Mouse (Mus musculus) CH12.LX (cell line): ENCODE measurements at regions not wholly inside any gene's neighbourhood (a gene's known extent, or its start where the extent isn't known, plus 50 kb on each side); places are given as distances from the start of the nearest gene placed in this dataset.

Experiments used
- DNase-seq: peaks from one replicate; pipeline ENCODE4 v3.0.0-alpha.2; 2013; ENCODE audit errors: extremely low read depth
- H3K27ac ChIP-seq: 2 replicates; pipeline ENCODE4 v1.5.1; 2012; ENCODE audit warnings: low read depth, mild to moderate bottlenecking, control low read depth, moderate library complexity; ENCODE audit not compliant: insufficient read depth
- H3K27me3 ChIP-seq: replicated peaks from 2 replicates; pipeline ENCODE3; 2012; ENCODE audit warnings: inconsistent platforms
- H3K36me3 ChIP-seq, 2 experiments: replicated peaks in 1 of 2; 2 replicates each; pipeline versions ENCODE3 to v1.6.1; 2012; ENCODE audit warnings: inconsistent platforms in 1 of 2, low read length in 1 of 2, mild to moderate bottlenecking in 1 of 2, mixed read lengths in 1 of 2, moderate library complexity in 1 of 2; ENCODE audit not compliant: control insufficient read depth in 1 of 2, insufficient read depth in 1 of 2
- H3K4me1 ChIP-seq, 2 experiments: 2 replicates each; pipeline ENCODE4 v1.6.1; 2012; ENCODE audit warnings: inconsistent platforms in 1 of 2, moderate library complexity in 1 of 2; ENCODE audit not compliant: insufficient read depth in 2 of 2, control insufficient read depth in 1 of 2
- H3K4me2 ChIP-seq: 2 replicates; pipeline ENCODE4 v1.6.1; 2012; ENCODE audit warnings: low read depth, mild to moderate bottlenecking, control low read depth; ENCODE audit not compliant: poor library complexity, insufficient read depth, severe bottlenecking
- H3K4me3 ChIP-seq, 3 experiments: fragments of 150-350 bp in 1 of 3; sonication (generic) in 1 of 3; replicated peaks in 1 of 3; 2 replicates each; pipeline versions ENCODE3 to v1.5.1; 2011 to 2012; ENCODE audit warnings: low read depth in 2 of 3, low read length in 2 of 3, mild to moderate bottlenecking in 2 of 3, moderate library complexity in 2 of 3, control low read depth in 1 of 3, improper control_type of control experiment in 1 of 3, inconsistent platforms in 1 of 3, mixed read lengths in 1 of 3; ENCODE audit not compliant: poor library complexity in 1 of 3
- H3K79me2 ChIP-seq: replicated peaks from 2 replicates; pipeline ENCODE4 v1.6.1; 2012; ENCODE audit warnings: mild to moderate bottlenecking, moderate library complexity; ENCODE audit not compliant: control insufficient read depth, poor library complexity, insufficient read depth, severe bottlenecking; ENCODE audit errors: extremely low read depth
- H3K9ac ChIP-seq: 2 replicates; pipeline ENCODE4 v1.6.1; 2012; ENCODE audit warnings: low read depth, mild to moderate bottlenecking, control low read depth, moderate library complexity; ENCODE audit not compliant: insufficient read depth
- H3K9me3 ChIP-seq: replicated peaks from 2 replicates; pipeline ENCODE3; 2012; ENCODE audit warnings: low read length, inconsistent platforms, mixed read lengths
- BHLHE40 ChIP-seq: IDR thresholded peaks from 2 replicates; pipeline ENCODE4 v1.6.1; 2011; ENCODE audit warnings: mild to moderate bottlenecking, low read depth, low read length, improper control_type of control experiment
- CTCF ChIP-seq, 2 experiments: IDR thresholded peaks in 1 of 2; conservative IDR thresholded peaks in 1 of 2; 2 replicates each; pipeline ENCODE4 v1.5.1; 2011 to 2012; ENCODE audit warnings: low read depth in 2 of 2, low read length in 2 of 2, improper control_type of control experiment in 1 of 2, inconsistent platforms in 1 of 2, mild to moderate bottlenecking in 1 of 2, moderate library complexity in 1 of 2
- ELF1 ChIP-seq: IDR thresholded peaks from 2 replicates; pipeline ENCODE4 v1.6.1; 2014; ENCODE audit warnings: low read depth, mild to moderate bottlenecking, inconsistent platforms, low read length, improper control_type of control experiment
- EP300 ChIP-seq: IDR thresholded peaks from 2 replicates; pipeline ENCODE4 v1.6.1; 2011; ENCODE audit warnings: low read length, improper control_type of control experiment
- GABPA ChIP-seq: IDR thresholded peaks from 2 replicates; pipeline ENCODE4 v1.6.1; 2012; ENCODE audit warnings: low read depth, low read length, improper control_type of control experiment, inconsistent platforms; ENCODE audit not compliant: insufficient replicate concordance
- HCFC1 ChIP-seq: IDR thresholded peaks from 2 replicates; pipeline ENCODE4 v1.6.1; 2012; ENCODE audit warnings: low read depth, mild to moderate bottlenecking, inconsistent platforms, low read length, improper control_type of control experiment
- IRF4 ChIP-seq: IDR thresholded peaks from 2 replicates; pipeline ENCODE4 v1.6.1; 2014; ENCODE audit warnings: low read depth, mild to moderate bottlenecking, inconsistent platforms, low read length, improper control_type of control experiment
- JUN ChIP-seq: IDR thresholded peaks from 2 replicates; pipeline ENCODE4 v1.6.1; 2011; ENCODE audit warnings: low read depth, mild to moderate bottlenecking, low read length, improper control_type of control experiment, moderate library complexity; ENCODE audit not compliant: insufficient read depth
- MAX ChIP-seq: IDR thresholded peaks from 2 replicates; pipeline ENCODE4 v1.6.1; 2011; ENCODE audit warnings: low read length, improper control_type of control experiment
- MAZ ChIP-seq: IDR thresholded peaks from 2 replicates; pipeline ENCODE4 v1.6.1; 2012; ENCODE audit warnings: low read depth, mild to moderate bottlenecking, inconsistent platforms, low read length, improper control_type of control experiment, moderate library complexity
- MEF2A ChIP-seq: IDR thresholded peaks from 2 replicates; pipeline ENCODE4 v1.6.1; 2014; ENCODE audit warnings: low read depth, mild to moderate bottlenecking, inconsistent platforms, low read length, improper control_type of control experiment, borderline replicate concordance
- MXI1 ChIP-seq: IDR thresholded peaks from 2 replicates; pipeline ENCODE4 v1.6.1; 2011; ENCODE audit warnings: mild to moderate bottlenecking, low read depth, low read length, improper control_type of control experiment
- NRF1 ChIP-seq: IDR thresholded peaks from 2 replicates; pipeline ENCODE4 v1.6.1; 2014; ENCODE audit warnings: low read depth, mild to moderate bottlenecking, inconsistent platforms, low read length, improper control_type of control experiment, moderate library complexity
- RAD21 ChIP-seq: IDR thresholded peaks from 2 replicates; pipeline ENCODE4 v1.6.1; 2011; ENCODE audit warnings: low read depth, mild to moderate bottlenecking, low read length, improper control_type of control experiment, moderate library complexity
- SIN3A ChIP-seq: IDR thresholded peaks from 2 replicates; pipeline ENCODE4 v1.6.1; 2012; ENCODE audit warnings: low read length, improper control_type of control experiment, inconsistent platforms
- SMC3 ChIP-seq: IDR thresholded peaks from 2 replicates; pipeline ENCODE4 v1.6.1; 2011; ENCODE audit warnings: low read depth, low read length, improper control_type of control experiment
- TCF12 ChIP-seq: IDR thresholded peaks from 2 replicates; pipeline ENCODE4 v1.6.1; 2014; ENCODE audit warnings: low read depth, mild to moderate bottlenecking, inconsistent platforms, low read length, improper control_type of control experiment
- UBTF ChIP-seq: IDR thresholded peaks from 2 replicates; pipeline ENCODE4 v1.6.1; 2012; ENCODE audit warnings: low read depth, mild to moderate bottlenecking, inconsistent platforms, low read length, improper control_type of control experiment, moderate library complexity
- ZC3H11A ChIP-seq: IDR thresholded peaks from 2 replicates; pipeline ENCODE4 v1.6.1; 2012; ENCODE audit warnings: low read depth, mild to moderate bottlenecking, inconsistent platforms, low read length, improper control_type of control experiment
- ZKSCAN1 ChIP-seq: IDR thresholded peaks from 2 replicates; pipeline ENCODE4 v1.6.1; 2012; ENCODE audit warnings: low read depth, inconsistent platforms, low read length, improper control_type of control experiment, borderline replicate concordance
- dilution Hi-C: fragments of 300-500 bp; cut with MboI; formaldehyde crosslinking; loops from 2 replicates; pipeline ENCODE4 v1.14.3; 2020; ENCODE audit warnings: low sequenced_read_pairs; ENCODE audit not compliant: extremely low pct_unique_long_range_greater_than_20kb, extremely low pct_ligation_motif_present
- in situ Hi-C: fragments of 300-500 bp; cut with MboI; formaldehyde crosslinking; loops from 3 replicates; pipeline ENCODE4 v1.14.3; 2019; ENCODE audit warnings: low sequenced_read_pairs, low pct_ligation_motif_present, low pct_unique_long_range_greater_than_20kb, mixed read lengths

GRCm38 (mm10) chr5:4496132-4496906, 261.5 kb downstream of the Fzd1 start:
- H3K36me3 ChIP-seq: no peaks in the 10 kb centered on the region
- H3K27me3 ChIP-seq: no peaks in the 10 kb centered on the region
- H3K9me3 ChIP-seq: no peaks in the 10 kb centered on the region
- DNase-seq: no peak
- H3K4me2 ChIP-seq: no peak overlapping the region
- H3K4me1 ChIP-seq: peaks cover 3 to 7% of the 10 kb centered on the region in 2 experiments; a peak in 2 of 4 replicates
- H3K9ac ChIP-seq: no peak overlapping the region
- TF ChIP-seq SMC3: no peak
- no peak for TF ChIP-seq ZKSCAN1
- TF ChIP-seq ELF1: no peak
- no peak for TF ChIP-seq HCFC1
- TF ChIP-seq GABPA: no peak
- TF ChIP-seq IRF4: no peak
- dilution Hi-C loops: no loop called here
- H3K79me2 ChIP-seq: no peaks in the 10 kb centered on the region
- H3K4me3 ChIP-seq: no peak overlapping the region
- in situ Hi-C loops: no loop called here
- no peak overlapping the region for H3K27ac ChIP-seq

- no peaks in the 10 kb centered on the region for H3K36me3 ChIP-seq
- H3K9ac ChIP-seq: no peak overlapping the region
- H3K4me1 ChIP-seq: peaks cover 3 to 7% of the 10 kb centered on the region in 2 experiments; a peak in 2 of 4 replicates
- H3K4me2 ChIP-seq: no peak overlapping the region
- no peak for DNase-seq
- TF ChIP-seq MXI1 (no peak), HCFC1 (no peak), ZC3H11A (no peak), JUN (no peak), CTCF (conservative IDR thresholded peaks at IDR 0.05 in 1 of 2, IDR thresholded peaks at IDR 0.05 in 1 of 2; ENCODE audit: low read depth in 2 of 2, low read length in 2 of 2) (no peak), ZKSCAN1 (no peak), RAD21 (no peak), MEF2A (no peak), UBTF (no peak), IRF4 (no peak), MAZ (no peak), GABPA (no peak), ELF1 (no peak), EP300 (no peak), NRF1 (no peak), TCF12 (no peak), MAX (no peak), BHLHE40 (no peak), SIN3A (no peak)
- dilution Hi-C loops (no loop called here), in situ Hi-C loops (no loop called here)
- no peaks in the 10 kb centered on the region for H3K27me3 ChIP-seq
- H3K27ac ChIP-seq: no peak overlapping the region
- H3K9me3 ChIP-seq: no peaks in the 10 kb centered on the region
- H3K79me2 ChIP-seq: no peaks in the 10 kb centered on the region
- no peak overlapping the region for H3K4me3 ChIP-seq
Measured at GRCm38 (mm10) chr5:4495482-4495881, 262.4 kb downstream of the Fzd1 start.
